Mouse (Mus musculus): ENCODE measurements around the gene Epha3.

Epha3 gene

GRCm38 (mm10) chr16:63653393-63653918 lies 210.5 kb downstream of the Epha3 start:
- DNase-seq (ENCODE audit: inconsistent ontology term), result no peak

- no peak for DNase-seq (ENCODE audit: inconsistent ontology term)
Measured at GRCm38 (mm10) chr16:63650760-63651159, 213.2 kb downstream of the Epha3 start.

GRCm38 (mm10) chr16:63646577-63646976 lies 217.4 kb downstream of the Epha3 start:
- no peak for DNase-seq (ENCODE audit: inconsistent ontology term)

GRCm38 (mm10) chr16:63642641-63643040 lies 221.3 kb downstream of the Epha3 start:
- DNase-seq (ENCODE audit: inconsistent ontology term), result no peak

- DNase-seq (ENCODE audit: inconsistent ontology term), result no peak
Measured at GRCm38 (mm10) chr16:63641603-63642002, 222.4 kb downstream of the Epha3 start.

GRCm38 (mm10) chr16:63638701-63639100 lies 225.3 kb downstream of the Epha3 start:
- no peak for DNase-seq (ENCODE audit: inconsistent ontology term)

GRCm38 (mm10) chr16:63633748-63634166 lies 230.2 kb downstream of the Epha3 start:
- no peak for DNase-seq (ENCODE audit: inconsistent ontology term)

- no peak for DNase-seq (ENCODE audit: inconsistent ontology term)
Measured at GRCm38 (mm10) chr16:63625229-63625628, 238.7 kb downstream of the Epha3 start.

- no peak for DNase-seq (ENCODE audit: inconsistent ontology term)
Measured at GRCm38 (mm10) chr16:63621845-63622244, 242.1 kb downstream of the Epha3 start.

- no peak for DNase-seq (ENCODE audit: inconsistent ontology term)
Measured at GRCm38 (mm10) chr16:63615396-63615795, 248.6 kb downstream of the Epha3 start.

GRCm38 (mm10) chr16:63613006-63613405 lies 251.0 kb downstream of the Epha3 start:
- DNase-seq (ENCODE audit: inconsistent ontology term), result no peak

GRCm38 (mm10) chr16:63600229-63600628 lies 263.7 kb downstream of the Epha3 start:
- no peak for DNase-seq (ENCODE audit: inconsistent ontology term)

GRCm38 (mm10) chr16:63594656-63595055 lies 269.3 kb downstream of the Epha3 start:
- DNase-seq (ENCODE audit: inconsistent ontology term), result no peak

- DNase-seq (ENCODE audit: inconsistent ontology term), result no peak
Measured at GRCm38 (mm10) chr16:63569746-63570145, 294.2 kb downstream of the Epha3 start.

GRCm38 (mm10) chr16:63566106-63566836 lies 297.7 kb downstream of the Epha3 start:
- no peak for DNase-seq (ENCODE audit: inconsistent ontology term)

GRCm38 (mm10) chr16:63556410-63557146 lies 307.4 kb downstream of the Epha3 start:
- no peak for DNase-seq (ENCODE audit: inconsistent ontology term)

GRCm38 (mm10) chr16:63552531-63552930 lies 311.4 kb downstream of the Epha3 start:
- no peak for DNase-seq (ENCODE audit: inconsistent ontology term)

- DNase-seq (ENCODE audit: inconsistent ontology term), result no peak
Measured at GRCm38 (mm10) chr16:63539489-63539888, 324.5 kb downstream of the Epha3 start.

GRCm38 (mm10) chr16:63528821-63529220 lies 335.2 kb downstream of the Epha3 start:
- DNase-seq (ENCODE audit: inconsistent ontology term), result no peak

GRCm38 (mm10) chr16:63517636-63518035 lies 346.3 kb downstream of the Epha3 start:
- no peak for DNase-seq (ENCODE audit: inconsistent ontology term)

GRCm38 (mm10) chr16:63510069-63510468 lies 353.9 kb downstream of the Epha3 start:
- no peak for DNase-seq (ENCODE audit: inconsistent ontology term)

GRCm38 (mm10) chr16:63506437-63506836 lies 357.5 kb downstream of the Epha3 start:
- DNase-seq (ENCODE audit: inconsistent ontology term), result no peak

- DNase-seq (ENCODE audit: inconsistent ontology term), result peak; percentile 27
Measured at GRCm38 (mm10) chr16:63501456-63501855, 362.5 kb downstream of the Epha3 start.

Data from Muller cell, postnatal 12 days (primary cell).